Mouse (Mus musculus): ENCODE measurements at regions not wholly inside any gene's neighbourhood (a gene's known extent, or its start where the extent isn't known, plus 50 kb on each side); places are given as distances from the start of the nearest gene placed in this dataset.
A peak's percentile ranks its signal among the peaks of the same experiment; 100 is the strongest.

DNA sequence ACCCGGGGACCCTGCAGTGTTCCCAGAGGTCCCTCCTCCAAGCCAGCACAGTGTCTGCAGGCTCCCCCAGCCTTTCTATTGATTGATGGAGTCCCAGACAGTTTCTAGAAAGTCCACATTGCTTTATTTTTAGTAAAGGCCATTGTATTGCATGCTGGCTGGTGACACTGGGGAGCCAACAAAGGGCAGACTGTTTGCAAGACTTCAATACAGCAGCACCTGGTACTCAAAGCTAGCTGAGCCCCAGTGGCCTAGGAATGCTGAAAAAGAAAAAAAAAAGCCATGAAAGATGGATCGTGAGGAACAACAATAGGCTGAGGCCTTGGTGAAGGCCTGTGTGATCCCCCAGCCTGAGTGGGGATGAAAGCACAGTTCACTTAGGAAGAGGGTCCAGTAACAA is 336.6 kb downstream of the Tns1 start:
- WGBS, result 24% methylated on average over 2 of the region's 2 CpGs
- Histone ChIP-seq H3K4me1 (replicated peaks; ENCODE audit: control insufficient read depth, insufficient read depth, low read length) (no peaks in the 10 kb centered on the region), H3K9me3 (ENCODE audit: control insufficient read depth, low read length) (no peaks in the 10 kb centered on the region), H3K27me3 (replicated peaks; ENCODE audit: control insufficient read depth, insufficient read depth, low read length) (no peaks in the 10 kb centered on the region), H3K9ac (replicated peaks; ENCODE audit: low read depth, low read length) (no peak overlapping the region), H3K4me2 (ENCODE audit: low read length) (no peak overlapping the region), H3K36me3 (ENCODE audit: control insufficient read depth, insufficient read depth) (no peaks in the 10 kb centered on the region), H3K27ac (ENCODE audit: low read length) (no peak overlapping the region), H3K4me3 (replicated peaks; ENCODE audit: low read length) (no peak overlapping the region)
- ATAC-seq, result no peak

DNA sequence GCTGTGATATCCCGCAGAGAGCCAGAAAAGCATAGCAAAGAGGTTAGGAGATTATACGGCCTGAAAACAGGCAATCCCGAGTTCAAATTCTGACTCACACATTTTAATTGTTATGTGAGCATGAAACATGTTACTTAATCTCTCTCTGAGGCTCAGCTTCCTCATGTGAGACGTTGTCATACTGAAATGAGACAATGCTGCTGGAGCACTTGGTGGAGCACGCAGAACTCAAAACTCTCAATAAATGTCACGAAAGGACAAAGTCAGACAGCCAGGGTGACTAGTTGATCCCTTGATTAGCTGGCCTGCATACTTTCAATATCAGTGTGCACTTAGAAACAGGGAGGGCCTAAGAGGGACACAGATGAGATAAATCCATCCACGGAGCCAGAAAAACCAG is 337.0 kb downstream of the Tns1 start:
- WGBS, result 65% methylated on average over 7 of the region's 7 CpGs
- ATAC-seq, result no peak
- H3K36me3 ChIP-seq (ENCODE audit: control insufficient read depth, insufficient read depth), result no peaks in the 10 kb centered on the region

DNA sequence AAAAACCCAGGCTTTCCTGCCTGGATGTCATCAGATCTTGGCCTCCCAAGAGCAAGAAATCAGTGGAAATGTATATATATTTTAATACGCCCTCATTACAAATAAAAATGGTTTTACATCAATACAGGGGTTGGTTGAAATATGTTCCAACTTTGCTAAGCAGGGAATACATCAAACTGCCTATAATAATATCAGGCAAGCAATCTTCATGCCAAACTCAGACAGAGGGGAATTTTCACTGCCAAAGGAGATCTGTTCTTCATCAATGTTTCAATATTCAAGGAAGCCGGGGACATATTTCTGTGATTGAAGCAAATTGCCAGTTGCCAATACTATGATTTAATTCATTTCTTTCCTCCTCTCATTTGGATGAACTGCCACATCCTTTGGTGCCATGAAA is 340.9 kb downstream of the Tns1 start:
- H3K4me3 ChIP-seq (replicated peaks; ENCODE audit: low read length), result no peak overlapping the region
- no peaks in the 10 kb centered on the region for H3K4me1 ChIP-seq (replicated peaks; ENCODE audit: control insufficient read depth, insufficient read depth, low read length)
- WGBS, result 85% methylated on average over 2 of the region's 2 CpGs
- H3K9me3 ChIP-seq (ENCODE audit: control insufficient read depth, low read length), result no peaks in the 10 kb centered on the region
- H3K27me3 ChIP-seq (replicated peaks; ENCODE audit: control insufficient read depth, insufficient read depth, low read length), result no peaks in the 10 kb centered on the region
- no peaks in the 10 kb centered on the region for H3K36me3 ChIP-seq (ENCODE audit: control insufficient read depth, insufficient read depth)
- ATAC-seq, result no peak
- H3K4me2 ChIP-seq (ENCODE audit: low read length), result no peak overlapping the region
- H3K9ac ChIP-seq (replicated peaks; ENCODE audit: low read depth, low read length), result no peak overlapping the region
- no peak overlapping the region for H3K27ac ChIP-seq (ENCODE audit: low read length)

More for the DNA sequence above, 337.0 kb downstream of the Tns1 start:
- Histone ChIP-seq H3K4me3 (replicated peaks; ENCODE audit: low read length) (no peak overlapping the region), H3K9me3 (ENCODE audit: control insufficient read depth, low read length) (no peaks in the 10 kb centered on the region), H3K4me1 (replicated peaks; ENCODE audit: control insufficient read depth, insufficient read depth, low read length) (no peaks in the 10 kb centered on the region), H3K9ac (replicated peaks; ENCODE audit: low read depth, low read length) (no peak overlapping the region), H3K27ac (ENCODE audit: low read length) (no peak overlapping the region), H3K27me3 (replicated peaks; ENCODE audit: control insufficient read depth, insufficient read depth, low read length) (no peaks in the 10 kb centered on the region), H3K4me2 (ENCODE audit: low read length) (no peak overlapping the region)

DNA sequence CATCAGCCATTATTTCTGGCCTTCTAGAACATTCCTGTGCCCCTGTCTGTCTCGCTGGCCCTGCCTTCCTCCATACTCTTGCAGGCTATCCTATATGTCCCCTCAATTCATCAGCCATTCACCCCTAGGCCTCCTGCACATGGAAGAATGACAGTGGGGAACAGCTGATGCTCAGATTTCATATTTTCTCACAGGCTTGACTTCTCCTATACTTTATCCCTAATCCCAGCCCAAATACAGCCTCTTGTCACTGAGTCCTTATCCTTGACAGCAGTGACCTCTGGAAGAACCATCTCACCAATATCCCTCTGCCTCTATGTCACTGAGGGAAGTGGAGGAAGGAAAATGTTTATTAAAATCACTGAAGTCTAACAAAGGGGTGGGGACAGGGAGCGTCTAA is 341.4 kb downstream of the Tns1 start:
- Histone ChIP-seq H3K9ac (replicated peaks; ENCODE audit: low read depth, low read length) (no peak overlapping the region), H3K4me1 (replicated peaks; ENCODE audit: control insufficient read depth, insufficient read depth, low read length) (no peaks in the 10 kb centered on the region), H3K27ac (ENCODE audit: low read length) (no peak overlapping the region), H3K9me3 (ENCODE audit: control insufficient read depth, low read length) (no peaks in the 10 kb centered on the region), H3K27me3 (replicated peaks; ENCODE audit: control insufficient read depth, insufficient read depth, low read length) (no peaks in the 10 kb centered on the region), H3K4me2 (ENCODE audit: low read length) (no peak overlapping the region), H3K4me3 (replicated peaks; ENCODE audit: low read length) (no peak overlapping the region), H3K36me3 (ENCODE audit: control insufficient read depth, insufficient read depth) (no peaks in the 10 kb centered on the region)
- 98% methylated on average over 2 of the region's 2 CpGs for WGBS
- ATAC-seq, result no peak

DNA sequence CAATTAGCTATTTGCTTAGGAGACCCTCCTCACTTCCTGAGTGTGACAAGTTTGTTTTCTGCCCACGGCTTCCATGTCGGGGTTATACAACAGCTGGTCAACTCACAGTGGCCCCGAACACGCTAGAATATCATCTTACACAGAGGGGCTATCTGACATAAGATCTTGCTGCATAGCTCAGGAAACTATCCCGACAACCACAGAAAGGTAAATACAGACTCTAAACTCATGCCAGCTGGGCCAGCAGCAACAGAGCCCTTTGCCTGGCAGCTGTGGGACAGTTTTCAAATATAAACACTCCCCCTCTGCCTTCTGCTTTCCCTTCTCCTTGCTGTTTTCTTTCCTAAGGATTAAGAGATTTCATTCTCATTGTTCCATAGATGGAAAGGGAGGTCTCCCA is 352.5 kb downstream of the Tns1 start:
- no peaks in the 10 kb centered on the region for H3K9me3 ChIP-seq (ENCODE audit: control insufficient read depth, low read length)
- H3K36me3 ChIP-seq (ENCODE audit: control insufficient read depth, insufficient read depth), result no peaks in the 10 kb centered on the region
- WGBS, result 83% methylated on average over 5 of the region's 5 CpGs
- H3K9ac ChIP-seq (replicated peaks; ENCODE audit: low read depth, low read length), result no peak overlapping the region
- no peak overlapping the region for H3K4me2 ChIP-seq (ENCODE audit: low read length)
- H3K27ac ChIP-seq (ENCODE audit: low read length), result no peak overlapping the region
- ATAC-seq, result no peak
- H3K4me3 ChIP-seq (replicated peaks; ENCODE audit: low read length), result no peak overlapping the region
- H3K27me3 ChIP-seq (replicated peaks; ENCODE audit: control insufficient read depth, insufficient read depth, low read length), result no peaks in the 10 kb centered on the region
- no peaks in the 10 kb centered on the region for H3K4me1 ChIP-seq (replicated peaks; ENCODE audit: control insufficient read depth, insufficient read depth, low read length)

DNA sequence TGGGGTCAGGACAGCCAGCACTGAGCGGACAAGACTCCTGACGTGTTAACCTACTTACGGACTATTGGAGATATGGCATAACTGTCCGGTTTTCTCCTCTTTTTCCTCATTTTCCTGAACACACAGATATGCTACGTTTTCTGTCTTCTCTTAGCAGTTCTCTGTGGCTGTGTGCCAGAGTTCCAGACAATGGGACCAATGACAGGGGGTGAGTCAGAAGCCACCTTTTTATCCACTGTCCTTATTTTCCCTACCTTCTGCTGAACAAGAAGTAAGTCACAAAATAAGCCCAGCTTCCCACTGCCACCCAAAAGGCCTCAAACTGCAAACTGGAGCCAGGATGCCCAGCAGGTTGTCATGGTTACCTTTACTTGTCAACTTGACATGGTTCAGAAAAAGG is 353.6 kb downstream of the Tns1 start:
- no peak overlapping the region for H3K4me3 ChIP-seq (replicated peaks; ENCODE audit: low read length)
- H3K27me3 ChIP-seq (replicated peaks; ENCODE audit: control insufficient read depth, insufficient read depth, low read length), result no peaks in the 10 kb centered on the region
- H3K4me2 ChIP-seq (ENCODE audit: low read length), result no peak overlapping the region
- no peaks in the 10 kb centered on the region for H3K9me3 ChIP-seq (ENCODE audit: control insufficient read depth, low read length)
- H3K27ac ChIP-seq (ENCODE audit: low read length), result no peak overlapping the region
- no peak overlapping the region for H3K9ac ChIP-seq (replicated peaks; ENCODE audit: low read depth, low read length)
- H3K4me1 ChIP-seq (replicated peaks; ENCODE audit: control insufficient read depth, insufficient read depth, low read length), result no peaks in the 10 kb centered on the region
- WGBS, result 65% methylated on average over 5 of the region's 5 CpGs
- no peak for ATAC-seq
- no peaks in the 10 kb centered on the region for H3K36me3 ChIP-seq (ENCODE audit: control insufficient read depth, insufficient read depth)

DNA sequence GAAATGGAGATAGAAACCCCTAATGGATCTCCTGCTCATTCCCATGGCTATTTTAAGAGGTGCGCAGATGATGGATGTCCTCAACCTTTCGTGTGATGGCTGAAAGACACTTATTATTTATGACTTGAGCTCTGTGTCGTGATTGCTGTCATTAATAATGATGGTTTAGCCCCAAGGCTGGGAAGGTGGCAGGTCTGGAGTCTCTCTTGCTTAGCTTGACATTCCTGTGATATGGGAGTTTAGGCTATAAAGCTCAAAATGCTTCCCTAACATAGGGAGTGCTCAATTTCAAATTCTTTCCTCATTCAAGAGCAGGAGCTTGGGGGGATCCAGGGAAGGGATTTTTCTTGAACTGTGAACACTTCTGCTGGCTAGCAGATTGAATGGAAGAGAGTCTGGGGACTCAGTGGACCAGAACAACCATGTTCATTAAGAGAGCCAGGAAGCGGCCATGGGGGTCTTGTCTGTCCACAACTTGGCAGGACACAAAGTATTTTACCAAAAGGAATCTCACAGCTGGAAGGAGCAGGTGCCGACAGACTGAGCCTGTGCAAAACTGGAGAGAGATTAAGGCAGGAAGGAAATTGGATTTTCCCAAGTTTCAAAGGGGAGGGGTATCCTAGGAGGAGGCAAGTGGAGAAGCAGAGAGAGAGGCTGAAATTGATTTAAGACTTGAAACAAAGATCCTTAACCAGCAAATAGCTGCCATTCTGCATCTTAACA is 359.5 kb downstream of the Tns1 start:
- no peak overlapping the region for H3K4me3 ChIP-seq (replicated peaks; ENCODE audit: low read length)

DNA sequence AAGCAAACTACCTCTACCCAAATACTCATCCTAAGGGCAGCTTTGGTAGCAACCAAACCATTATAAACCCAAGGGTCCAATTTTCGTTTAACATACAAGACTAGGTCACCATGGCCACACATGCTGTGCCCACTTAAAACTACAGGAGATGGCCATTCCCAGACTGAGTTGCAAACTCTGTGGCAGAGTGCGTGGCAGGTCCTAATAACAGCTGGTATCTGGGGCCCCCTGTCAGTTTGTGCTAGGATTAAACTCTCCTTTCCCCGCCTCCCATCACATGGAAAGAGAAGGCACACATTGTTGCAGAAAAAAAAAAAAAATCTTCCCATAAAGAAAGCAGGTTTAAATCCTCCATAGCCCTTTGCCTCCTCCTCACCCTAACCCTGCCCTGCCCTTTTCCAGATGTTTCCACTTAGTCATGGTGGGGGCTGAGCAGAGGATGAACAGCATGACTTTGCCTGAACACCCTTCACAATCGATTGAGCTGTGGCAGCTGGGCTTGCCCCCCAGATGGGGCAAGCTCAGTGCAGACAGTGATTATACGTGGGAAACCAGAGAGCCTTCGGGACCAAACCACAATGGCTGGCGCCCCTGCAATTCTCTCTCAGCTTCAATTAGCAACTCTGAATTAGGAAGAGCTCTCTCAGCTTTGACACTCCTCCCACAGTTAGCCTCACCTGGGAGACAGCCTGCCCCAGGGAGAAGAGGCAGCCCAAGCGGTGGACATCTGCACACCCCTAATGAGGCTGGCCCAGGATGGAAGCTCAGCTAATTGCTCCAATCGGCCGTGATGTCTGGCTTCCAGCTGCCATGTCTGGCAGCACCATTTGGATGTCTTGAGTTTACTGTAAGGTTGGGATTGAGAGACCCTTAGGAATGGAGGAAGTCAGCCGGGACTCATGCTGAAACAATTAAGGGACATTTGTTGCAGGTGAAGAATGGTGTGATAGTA is 365.9 kb downstream of the Tns1 start:
- H3K27me3 ChIP-seq (replicated peaks; ENCODE audit: control insufficient read depth, insufficient read depth, low read length), result no peaks in the 10 kb centered on the region
- 28% methylated on average over 11 of the region's 11 CpGs for WGBS
- no peaks in the 10 kb centered on the region for H3K36me3 ChIP-seq (ENCODE audit: control insufficient read depth, insufficient read depth)
- H3K9me3 ChIP-seq (ENCODE audit: control insufficient read depth, low read length), result no peaks in the 10 kb centered on the region
- no peak overlapping the region for H3K4me2 ChIP-seq (ENCODE audit: low read length)
- H3K4me3 ChIP-seq (replicated peaks; ENCODE audit: low read length), result no peak overlapping the region
- no peak overlapping the region for H3K27ac ChIP-seq (ENCODE audit: low read length)
- no peaks in the 10 kb centered on the region for H3K4me1 ChIP-seq (replicated peaks; ENCODE audit: control insufficient read depth, insufficient read depth, low read length)
- ATAC-seq, result peak; percentile 69
- no peak overlapping the region for H3K9ac ChIP-seq (replicated peaks; ENCODE audit: low read depth, low read length)

More for the DNA sequence above, 359.5 kb downstream of the Tns1 start:
- H3K9ac ChIP-seq (replicated peaks; ENCODE audit: low read depth, low read length), result no peak overlapping the region
- no peaks in the 10 kb centered on the region for H3K4me1 ChIP-seq (replicated peaks; ENCODE audit: control insufficient read depth, insufficient read depth, low read length)
- no peaks in the 10 kb centered on the region for H3K9me3 ChIP-seq (ENCODE audit: control insufficient read depth, low read length)
- WGBS, result 60% methylated on average over 5 of the region's 5 CpGs
- H3K4me2 ChIP-seq (ENCODE audit: low read length), result no peak overlapping the region
- no peak for ATAC-seq
- no peak overlapping the region for H3K27ac ChIP-seq (ENCODE audit: low read length)
- no peaks in the 10 kb centered on the region for H3K36me3 ChIP-seq (ENCODE audit: control insufficient read depth, insufficient read depth)
- H3K27me3 ChIP-seq (replicated peaks; ENCODE audit: control insufficient read depth, insufficient read depth, low read length), result no peaks in the 10 kb centered on the region

DNA sequence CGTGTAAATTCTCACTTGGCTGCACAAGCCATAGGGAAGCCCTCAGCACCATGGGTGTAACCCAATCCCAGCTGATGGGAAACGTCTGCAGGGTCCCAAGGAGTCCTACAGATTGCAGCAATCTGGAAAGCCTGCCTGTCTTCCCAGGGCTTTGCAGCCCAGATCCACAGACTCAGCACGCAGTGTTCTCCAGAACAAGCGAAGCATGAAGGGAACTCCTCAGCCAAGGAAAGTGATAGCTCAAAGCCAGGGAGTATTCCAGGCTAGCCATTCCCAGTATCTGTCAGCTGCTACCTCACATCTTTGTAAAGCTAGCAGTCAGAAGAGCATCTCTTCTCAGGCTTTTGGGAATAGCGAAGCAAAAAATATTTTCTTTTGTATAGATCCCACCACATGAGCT is 368.5 kb downstream of the Tns1 start:
- Histone ChIP-seq H3K4me2 (ENCODE audit: low read length) (no peak overlapping the region), H3K36me3 (ENCODE audit: control insufficient read depth, insufficient read depth) (no peaks in the 10 kb centered on the region), H3K27ac (ENCODE audit: low read length) (no peak overlapping the region), H3K9me3 (ENCODE audit: control insufficient read depth, low read length) (no peaks in the 10 kb centered on the region), H3K27me3 (replicated peaks; ENCODE audit: control insufficient read depth, insufficient read depth, low read length) (no peaks in the 10 kb centered on the region), H3K9ac (replicated peaks; ENCODE audit: low read depth, low read length) (no peak overlapping the region), H3K4me1 (replicated peaks; ENCODE audit: control insufficient read depth, insufficient read depth, low read length) (no peaks in the 10 kb centered on the region), H3K4me3 (replicated peaks; ENCODE audit: low read length) (no peak overlapping the region)
- no peak for ATAC-seq
- WGBS, result 63% methylated on average over 5 of the region's 5 CpGs
